Mouse (Mus musculus) heart, postnatal 0 days (tissue): Measurements from ENCODE around the gene Zmiz1. TPM values are rescaled to one million over a fixed set of nuclear protein-coding genes. Genes with fewer than 3 reads are reported as not detected.

ENCODE experiments used
- ATAC-seq: fragments of 200-750 bp; cut with Nextera tagmentation; 2 replicates; pipeline ENCODE4 v1.8.0; 2017; ENCODE audit warnings: low read depth, moderate number of reproducible peaks, moderate library complexity; ENCODE audit not compliant: insufficient read depth
- DNase-seq: peaks from one replicate; pipeline ENCODE4 v3.0.0-alpha.2; 2016; ENCODE audit warnings: low spot score
- H3K27ac ChIP-seq: fragments of 300-500 bp; sonication (generic); 2 replicates; pipeline ENCODE4 v1.5.1; 2014; ENCODE audit warnings: low read depth, mild to moderate bottlenecking
- H3K27me3 ChIP-seq: fragments of 300-500 bp; sonication (generic); 2 replicates; pipeline ENCODE4 v1.6.1; 2014; ENCODE audit warnings: low read length, mixed read lengths; ENCODE audit not compliant: control insufficient read depth, insufficient read depth
- H3K36me3 ChIP-seq: fragments of 300-500 bp; sonication (generic); replicated peaks from 2 replicates; pipeline ENCODE4 v1.6.1; 2014; ENCODE audit warnings: low read length, mixed read lengths; ENCODE audit not compliant: control insufficient read depth, insufficient read depth
- H3K4me1 ChIP-seq: fragments of 300-500 bp; sonication (generic); 2 replicates; pipeline ENCODE4 v1.6.1; 2014; ENCODE audit warnings: antibody characterized with exemption; ENCODE audit not compliant: control insufficient read depth, insufficient read depth
- H3K4me2 ChIP-seq: fragments of 300-500 bp; sonication (generic); 2 replicates; pipeline ENCODE4 v1.6.1; 2014; ENCODE audit warnings: low read depth, mild to moderate bottlenecking, low read length, moderate library complexity
- H3K4me3 ChIP-seq: fragments of 300-500 bp; sonication (generic); 2 replicates; pipeline ENCODE4 v1.5.1; 2014; ENCODE audit warnings: low read depth, low read length
- H3K9ac ChIP-seq: fragments of 300-500 bp; sonication (generic); replicated peaks from 2 replicates; pipeline ENCODE4 v1.6.1; 2014; ENCODE audit warnings: low read depth, low read length, mixed read lengths
- H3K9me3 ChIP-seq: fragments of 300-500 bp; sonication (generic); replicated peaks from 2 replicates; pipeline ENCODE4 v1.6.1; 2016; ENCODE audit warnings: low read length; ENCODE audit not compliant: control insufficient read depth
- CTCF ChIP-seq: IDR thresholded peaks from 2 replicates; pipeline ENCODE4 v1.5.1; 2016; ENCODE audit warnings: antibody characterized with exemption, control low read depth, low read depth
- EP300 ChIP-seq: IDR thresholded peaks from 2 replicates; pipeline ENCODE4 v1.6.1; 2016; ENCODE audit warnings: antibody characterized with exemption, low read depth
- WGBS: fragments of 180-500 bp; shearing (Covaris S2); extraction: QIAGEN DNeasy Blood & Tissue Kit; methylation state at CpG from one replicate; pipeline ENCODE4 v1.1.7; 2014; 5-methylcytosine and 5-hydroxymethylcytosine counted together
- polyA plus RNA-seq: library from polyadenylated mRNA; unstranded; fragments of >200 nt; fragmentation: Nextera tagmentation; extraction: Ambion mirVana; gene quantifications from 2 replicates; pipeline ENCODE4 v1.2.1, GENCODE M21; 2015
- total RNA-seq: library from RNA; depleted of rRNA; stranded (reverse); fragments of >200 nt; gene quantifications from 2 replicates; pipeline ENCODE4 v1.2.3, GENCODE M21; 2014; ENCODE audit warnings: low replicate concordance

Gene Zmiz1
- total and polyA plus RNA-seq, 2 experiments from 2014 or later: 13.8 to 41.0 TPM

- H3K4me2 ChIP-seq: no peak overlapping the region
- peak overlapping the region; percentile 49 for H3K27ac ChIP-seq
- no peak for TF ChIP-seq EP300
- TF ChIP-seq CTCF: no peak
- no peaks in the 10 kb centered on the region for H3K9me3 ChIP-seq
- H3K36me3 ChIP-seq: peaks cover 17% of the 10 kb centered on the region; the same call in 1 of the 2 replicates
- 73% methylated on average over 5 of the region's 5 CpGs for WGBS
- ATAC-seq (no peak), DNase-seq (no peak)
- peaks cover 65% of the 10 kb centered on the region for H3K4me1 ChIP-seq
- H3K4me3 ChIP-seq: no peak overlapping the region
- no peak overlapping the region for H3K9ac ChIP-seq
- H3K27me3 ChIP-seq: no peaks in the 10 kb centered on the region
These were observed 42.5 kb downstream of the Zmiz1 start for GRCm38 (mm10) chr14:25501481-25501880.

DNA sequence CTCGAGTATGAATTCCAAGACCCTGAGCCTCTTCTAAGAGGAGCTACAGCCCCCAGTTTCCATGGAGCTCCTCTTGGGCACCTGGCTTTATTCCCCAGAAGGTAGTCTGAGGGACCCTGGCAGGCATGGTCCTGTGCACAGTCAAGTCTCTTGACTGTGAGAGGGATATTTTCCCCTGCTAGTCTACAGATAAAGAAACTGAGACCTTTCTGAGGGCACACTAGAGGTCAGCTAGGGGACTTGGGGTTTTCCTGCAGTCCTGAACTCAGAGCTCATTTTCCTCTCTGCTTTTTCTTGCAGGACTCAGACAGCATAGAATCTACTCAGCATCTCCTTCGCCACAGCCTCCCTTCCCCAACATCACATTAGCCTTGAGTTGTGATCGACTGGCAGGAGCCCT, 43.4 kb downstream of the Zmiz1 start:
- Histone ChIP-seq H3K4me1 (peaks cover 58% of the 10 kb centered on the region), H3K9ac (0 out of 2 replicates have a peak overlapping the region, but pooled peaks have one; percentile 18), H3K27ac (no peak overlapping the region), H3K4me3 (no peak overlapping the region), H3K4me2 (no peak overlapping the region), H3K27me3 (no peaks in the 10 kb centered on the region), H3K9me3 (no peaks in the 10 kb centered on the region), H3K36me3 (peaks cover 22% of the 10 kb centered on the region)
- TF ChIP-seq CTCF (no peak), EP300 (no peak)
- 72% methylated on average over 3 of the region's 3 CpGs for WGBS
- ATAC-seq (no peak), DNase-seq (no peak)

DNA sequence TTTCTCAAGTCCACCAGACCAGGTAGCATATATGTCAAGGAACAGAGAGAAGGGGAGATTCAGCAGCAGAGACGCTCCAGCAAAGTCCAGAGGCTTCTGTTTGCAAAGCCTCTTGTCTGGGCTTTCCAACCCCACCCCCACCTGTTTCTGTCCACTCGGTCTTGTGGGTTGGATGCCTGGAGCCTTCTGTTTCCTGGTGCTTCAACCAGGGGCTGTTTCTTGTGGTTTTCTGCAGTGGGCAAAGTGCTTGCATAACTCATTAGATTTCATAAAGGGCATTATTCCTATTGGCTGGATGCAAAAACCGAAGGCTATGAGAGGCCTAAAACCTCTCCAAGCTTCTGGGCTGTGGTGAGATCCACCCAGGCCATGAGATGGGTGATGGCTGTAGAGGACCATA, 45.3 kb downstream of the Zmiz1 start:
- H3K27me3 ChIP-seq: no peaks in the 10 kb centered on the region
- peaks cover 22% of the 10 kb centered on the region for H3K36me3 ChIP-seq
- ATAC-seq (no peak), DNase-seq (no peak)
- WGBS: 70% methylated on average over 3 of the region's 3 CpGs
- peaks cover 52% of the 10 kb centered on the region for H3K4me1 ChIP-seq
- TF ChIP-seq CTCF (no peak), EP300 (no peak)
- H3K9ac ChIP-seq: no peak overlapping the region
- no peak overlapping the region for H3K4me2 ChIP-seq
- H3K4me3 ChIP-seq: no peak overlapping the region
- no peaks in the 10 kb centered on the region for H3K9me3 ChIP-seq
- H3K27ac ChIP-seq: no peak overlapping the region

DNA sequence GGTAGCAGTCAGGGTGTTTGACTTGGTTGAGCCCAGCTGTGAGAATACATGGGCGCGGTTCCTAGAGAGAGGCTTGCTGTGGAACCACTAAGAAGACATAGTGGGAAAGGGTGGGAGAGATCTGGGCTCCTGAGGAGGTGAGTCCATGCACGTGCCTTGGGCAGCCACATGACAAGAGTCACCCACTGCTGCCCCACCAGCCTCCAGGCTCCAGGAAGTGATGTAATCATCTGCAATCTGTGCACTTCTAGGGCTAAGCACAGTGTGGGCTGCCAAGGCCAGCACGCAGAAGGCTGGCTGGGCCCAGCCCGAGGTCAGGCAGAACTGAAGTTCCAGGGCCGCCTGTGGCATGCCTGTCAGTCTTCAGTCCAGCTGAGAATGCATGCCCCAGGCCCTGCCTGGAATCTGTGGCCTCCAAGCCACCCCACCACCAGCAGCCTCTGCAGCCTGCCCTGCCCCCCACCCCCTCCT, 46.3 kb downstream of the Zmiz1 start:
- Histone ChIP-seq H3K36me3 (peaks cover 22% of the 10 kb centered on the region), H3K27ac (peak overlapping the region; percentile 77), H3K9ac (no peak overlapping the region), H3K4me3 (no peak overlapping the region), H3K4me1 (peaks cover 52% of the 10 kb centered on the region), H3K4me2 (no peak overlapping the region), H3K9me3 (no peaks in the 10 kb centered on the region), H3K27me3 (no peaks in the 10 kb centered on the region)
- ATAC-seq (peak; percentile 71), DNase-seq (no peak)
- WGBS: 26% methylated on average over 6 of the region's 6 CpGs
- no peak for TF ChIP-seq EP300

- H3K9me3 ChIP-seq: no peaks in the 10 kb centered on the region
- peak overlapping the region; percentile 74 for H3K27ac ChIP-seq
- H3K4me2 ChIP-seq: no peak overlapping the region
- 50% methylated on average over 13 of the region's 13 CpGs for WGBS
- TF ChIP-seq CTCF (no peak), EP300 (no peak)
- no peaks in the 10 kb centered on the region for H3K27me3 ChIP-seq
- H3K36me3 ChIP-seq: peaks cover 18% of the 10 kb centered on the region
- no peak overlapping the region for H3K4me3 ChIP-seq
- H3K9ac ChIP-seq: no peak overlapping the region; the same call in 1 of the 2 replicates
- ATAC-seq (no peak), DNase-seq (no peak)
- H3K4me1 ChIP-seq: peaks cover 68% of the 10 kb centered on the region
These were observed 49.2 kb downstream of the Zmiz1 start for GRCm38 (mm10) chr14:25508111-25508756.

DNA sequence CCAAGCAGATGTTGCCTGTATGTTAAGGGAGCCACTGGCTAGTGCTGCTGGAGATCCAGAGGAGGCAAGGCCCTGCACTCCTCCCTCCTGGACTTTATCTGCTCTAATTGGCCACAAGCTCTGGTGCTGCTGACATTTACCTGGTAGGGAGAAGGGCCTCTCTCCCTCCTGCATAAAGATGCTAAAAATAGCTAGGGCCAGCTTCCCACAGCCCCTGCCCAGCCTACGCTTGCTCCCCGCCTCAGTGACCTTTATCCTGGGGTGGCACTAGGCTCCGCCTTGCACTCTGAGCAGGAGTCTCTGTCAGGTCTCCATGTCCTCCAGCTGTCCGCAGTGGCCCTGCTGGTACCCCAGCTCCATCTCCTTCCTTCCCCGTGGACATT, 49.8 kb downstream of the Zmiz1 start:
- H3K27ac ChIP-seq: peak overlapping the region; percentile 74
- peak; percentile 57 for DNase-seq
- H3K4me3 ChIP-seq: no peak overlapping the region
- H3K4me2 ChIP-seq: no peak overlapping the region
- peaks cover 73% of the 10 kb centered on the region for H3K4me1 ChIP-seq
- H3K9ac ChIP-seq: no peak overlapping the region
- TF ChIP-seq CTCF (no peak), EP300 (no peak)
- H3K27me3 ChIP-seq: no peaks in the 10 kb centered on the region
- H3K36me3 ChIP-seq: peaks cover 13% of the 10 kb centered on the region
- no peaks in the 10 kb centered on the region for H3K9me3 ChIP-seq
- WGBS: 38% methylated on average over 5 of the region's 5 CpGs
- peak; percentile 55 for ATAC-seq
